Mouse (Mus musculus) right cerebral cortex, postnatal 25 days (tissue): ENCODE results near the gene Lrrc4c.

Experiments used
- DNase-seq: peaks from one replicate; pipeline ENCODE4 v3.0.0; 2022

The Lrrc4c gene

GRCm38 (mm10) chr2:96317387-96318299 lies at the start of gene Lrrc4c:
Lrrc4c (plus strand) TSS chr2:96318169.
- peak; percentile 58 for DNase-seq

- no peak for DNase-seq
These were observed 42.9 kb upstream of the Lrrc4c start for GRCm38 (mm10) chr2:96275061-96275460.

- no peak for DNase-seq
These were observed 35.0 kb upstream of the Lrrc4c start for GRCm38 (mm10) chr2:96282926-96283325.

DNA sequence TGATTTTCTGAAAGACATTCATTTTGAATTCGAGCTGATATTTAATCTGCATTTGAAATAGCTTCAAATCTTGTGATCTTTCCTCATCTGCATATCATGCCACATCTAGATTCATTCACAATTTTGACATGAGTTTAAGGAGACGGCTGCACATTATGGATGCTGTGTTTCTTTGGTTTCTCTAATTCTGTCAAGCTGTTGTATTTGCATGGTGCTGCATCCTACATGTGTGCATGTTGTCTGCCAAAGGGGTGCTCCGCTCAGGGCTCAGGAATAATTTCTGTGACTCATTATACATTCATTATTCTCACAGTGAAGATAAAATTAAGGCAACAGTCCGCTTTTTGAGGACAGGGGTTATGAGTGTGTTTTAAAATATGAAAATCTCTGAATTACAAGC lies 30.5 kb upstream of the Lrrc4c start:
- DNase-seq, result no peak

DNA sequence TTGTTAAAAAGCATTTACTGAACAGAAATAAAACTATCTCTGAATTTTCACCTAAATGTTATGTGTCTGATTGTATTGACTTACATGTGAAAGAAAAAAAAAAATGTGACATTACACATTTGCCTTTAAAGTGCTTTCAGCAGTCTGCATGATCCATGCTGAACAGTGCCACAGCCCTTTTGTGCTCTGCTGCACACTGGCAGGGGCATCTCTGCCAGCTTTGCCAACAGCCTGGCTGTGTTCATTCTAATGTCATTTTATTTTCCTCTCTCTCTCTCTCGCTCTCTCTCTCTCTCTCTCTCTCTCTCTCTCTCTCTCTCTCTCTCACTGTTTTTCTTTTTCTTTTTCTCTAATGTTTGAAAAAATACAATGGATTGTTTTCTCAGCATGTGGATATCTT lies 27.4 kb upstream of the Lrrc4c start:
- no peak for DNase-seq

- DNase-seq, result no peak
These were observed 2.9 kb upstream of the Lrrc4c start for GRCm38 (mm10) chr2:96315034-96315433.

DNA sequence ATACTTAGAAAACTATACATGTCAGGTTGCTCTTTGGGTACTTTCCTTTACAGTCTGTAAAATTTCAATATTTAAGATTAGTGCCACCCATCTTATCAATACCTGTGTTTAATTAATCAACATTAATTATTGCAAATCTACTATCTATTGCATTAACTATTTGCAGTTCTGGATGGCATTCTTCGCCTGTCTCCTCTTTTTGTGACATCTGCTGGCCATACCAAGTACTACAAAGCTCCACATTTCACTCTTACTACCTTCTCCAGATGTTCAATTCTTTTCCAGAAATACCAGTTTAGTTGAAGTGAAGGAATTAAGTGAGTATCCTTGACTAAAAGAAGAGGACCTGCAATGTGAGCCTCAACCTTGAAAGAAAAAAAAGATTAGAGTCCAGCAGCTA lies 1.4 kb upstream of the Lrrc4c start:
- no peak for DNase-seq

- DNase-seq, result no peak
These were observed 587 bp downstream of the Lrrc4c start for GRCm38 (mm10) chr2:96318556-96318955.

DNA sequence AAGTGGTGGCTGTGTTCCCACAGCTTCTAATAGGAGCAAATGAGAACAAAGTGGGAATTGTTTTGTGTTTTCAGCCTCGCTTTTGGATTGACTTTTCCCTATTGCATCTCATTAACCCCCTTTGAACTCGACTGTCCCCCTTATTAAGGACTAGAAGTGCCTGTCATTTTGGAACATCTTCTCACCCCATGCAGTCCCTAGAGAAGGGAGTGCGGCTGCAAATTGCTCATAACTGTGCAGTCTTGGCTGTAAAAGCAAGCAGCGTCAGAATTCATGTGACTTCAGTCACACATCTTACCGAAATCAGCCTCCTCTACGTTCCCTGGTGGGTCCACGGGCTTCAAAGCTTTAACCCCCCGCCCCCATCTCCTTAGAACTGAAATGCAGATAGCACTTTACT lies 1.2 kb downstream of the Lrrc4c start:
- DNase-seq, result peak; percentile 32

GRCm38 (mm10) chr2:96319649-96320048 lies 1.7 kb downstream of the Lrrc4c start:
- no peak for DNase-seq

GRCm38 (mm10) chr2:96334652-96335051 lies 16.7 kb downstream of the Lrrc4c start:
- DNase-seq, result no peak

DNA sequence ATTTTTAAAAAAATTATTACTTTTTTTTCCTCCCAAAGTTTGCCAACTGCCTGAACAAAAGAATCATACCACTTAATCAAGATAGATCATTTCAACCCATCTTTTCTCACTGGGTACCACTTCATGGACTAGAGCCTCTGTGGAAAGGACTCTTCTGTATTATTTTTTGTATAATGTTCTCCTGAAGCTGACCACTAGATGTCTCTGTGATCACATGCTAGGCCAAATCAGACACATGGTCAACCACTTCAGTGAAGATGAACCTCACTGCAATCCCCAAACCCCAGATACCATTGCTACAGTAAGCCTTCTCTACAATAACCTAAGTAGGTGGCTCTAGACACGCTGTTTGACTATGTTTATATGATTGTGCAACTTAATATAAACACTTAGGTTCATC lies 19.4 kb downstream of the Lrrc4c start:
- DNase-seq, result no peak

- DNase-seq, result no peak
These were observed 83.3 kb downstream of the Lrrc4c start for GRCm38 (mm10) chr2:96401186-96401811.

DNA sequence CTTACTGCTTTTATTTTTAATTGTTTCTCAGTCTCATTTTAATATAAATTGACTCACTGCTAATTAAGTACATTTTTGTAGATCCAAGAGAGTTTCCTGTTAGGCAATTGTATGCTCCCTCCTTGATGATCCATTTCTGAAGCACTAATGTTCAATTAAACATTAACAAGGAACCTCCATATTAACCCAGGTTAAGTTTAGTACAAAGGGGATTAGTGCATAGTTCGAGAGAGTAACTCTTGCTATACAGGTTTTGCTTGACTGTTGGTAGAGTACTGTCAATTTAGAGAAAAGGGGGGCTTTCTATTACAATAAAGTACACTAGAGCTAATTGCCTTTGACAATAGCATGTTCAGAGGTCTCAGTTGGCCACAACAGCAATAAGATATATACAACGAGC lies 84.5 kb downstream of the Lrrc4c start:
- DNase-seq, result no peak

DNA sequence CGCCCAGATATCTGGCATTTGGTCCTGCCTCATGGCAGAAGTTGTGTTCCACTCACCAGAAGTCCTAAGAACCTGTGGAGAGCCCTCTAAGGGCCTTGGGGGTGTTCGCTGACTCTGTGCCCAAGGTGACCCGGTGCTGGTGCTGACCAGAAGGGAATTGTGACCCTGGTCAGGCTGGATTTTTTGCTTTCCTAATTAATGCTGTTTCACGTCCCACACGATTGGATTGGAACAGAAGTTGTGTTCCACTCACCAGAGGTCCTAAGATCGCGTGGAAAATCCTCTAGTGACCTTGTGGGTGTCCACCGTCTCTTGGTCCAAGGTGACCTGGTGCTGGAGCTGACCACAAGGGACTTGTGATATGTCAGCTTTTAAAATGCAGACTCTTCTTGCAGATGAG lies 88.9 kb downstream of the Lrrc4c start:
- no peak for DNase-seq

GRCm38 (mm10) chr2:96411182-96411581 lies 93.2 kb downstream of the Lrrc4c start:
- no peak for DNase-seq

DNA sequence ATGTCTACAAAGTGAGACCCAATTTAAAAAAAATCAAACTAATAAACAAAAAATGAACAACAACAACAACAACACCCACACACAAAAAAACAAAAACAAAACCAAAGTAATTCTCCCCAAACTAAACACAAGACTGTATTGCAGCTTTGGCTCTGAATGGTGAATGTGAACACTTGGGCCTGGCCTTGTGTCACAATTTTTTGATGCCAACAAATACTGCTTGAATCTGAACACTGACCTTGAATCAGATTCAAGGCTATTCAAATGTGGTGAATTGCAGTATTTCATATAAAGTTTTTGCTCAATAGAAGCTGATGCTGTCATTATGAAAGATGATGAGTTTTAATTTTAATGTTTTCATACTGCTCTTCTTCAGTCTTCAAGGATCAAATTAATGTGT lies 143.6 kb downstream of the Lrrc4c start:
- DNase-seq, result no peak

- no peak for DNase-seq
These were observed 157.7 kb downstream of the Lrrc4c start for GRCm38 (mm10) chr2:96475674-96476073.

DNA sequence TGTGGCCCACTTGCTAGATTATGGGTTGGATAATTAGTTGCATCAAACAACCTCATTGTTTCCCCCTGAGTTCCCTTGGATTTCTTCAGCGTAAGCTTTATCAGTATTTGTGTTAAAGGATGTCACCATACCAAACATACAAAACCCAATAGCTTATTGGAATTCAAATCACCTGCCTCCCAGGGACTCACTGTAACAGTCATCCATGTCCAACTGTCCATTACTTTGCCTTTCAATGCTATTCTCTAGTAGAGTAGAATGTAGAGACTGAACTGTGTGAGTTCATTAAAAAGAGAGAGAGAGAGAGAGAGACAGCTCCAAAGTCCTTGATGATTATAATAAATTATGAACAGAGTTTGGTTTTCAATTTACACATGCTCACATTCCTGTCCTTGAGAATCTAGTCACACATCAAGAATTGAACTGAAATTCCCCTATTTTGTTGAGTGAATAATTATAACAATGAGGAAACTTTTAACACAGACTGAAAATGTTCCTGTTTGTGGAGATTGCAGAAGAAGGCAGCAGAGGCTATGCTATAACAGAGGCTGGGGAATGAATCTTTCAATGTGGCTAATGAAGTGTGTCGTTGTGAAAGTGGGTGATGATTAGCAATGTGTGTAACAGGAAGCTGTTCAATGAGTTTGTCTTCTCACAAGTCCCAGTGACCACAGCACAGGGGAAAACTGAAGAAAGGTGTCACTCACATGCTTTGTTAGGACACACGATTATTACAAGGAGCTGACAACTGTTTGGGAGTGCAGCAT lies 181.3 kb downstream of the Lrrc4c start:
- DNase-seq, result no peak

GRCm38 (mm10) chr2:96504140-96504539 lies 186.2 kb downstream of the Lrrc4c start:
- no peak for DNase-seq

DNA sequence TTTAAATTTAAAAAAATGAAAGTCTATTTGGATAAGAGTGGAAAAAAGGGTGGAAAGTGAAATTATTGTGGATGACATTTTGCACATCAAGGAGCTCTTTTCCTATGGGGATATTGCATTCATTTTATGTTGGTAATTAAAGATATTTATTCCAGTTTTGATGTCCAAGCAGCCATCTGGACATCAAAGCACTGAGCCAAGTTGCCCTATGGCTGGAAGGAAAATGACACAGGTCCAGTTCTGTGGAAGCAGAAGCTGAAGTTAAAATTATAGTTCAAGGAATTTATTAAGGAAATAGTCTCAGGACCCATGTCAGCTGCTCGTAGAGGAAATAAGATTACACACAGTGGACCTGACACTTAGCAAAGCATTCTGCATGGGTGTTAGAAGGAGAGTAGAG lies 187.7 kb downstream of the Lrrc4c start:
- DNase-seq, result no peak

DNA sequence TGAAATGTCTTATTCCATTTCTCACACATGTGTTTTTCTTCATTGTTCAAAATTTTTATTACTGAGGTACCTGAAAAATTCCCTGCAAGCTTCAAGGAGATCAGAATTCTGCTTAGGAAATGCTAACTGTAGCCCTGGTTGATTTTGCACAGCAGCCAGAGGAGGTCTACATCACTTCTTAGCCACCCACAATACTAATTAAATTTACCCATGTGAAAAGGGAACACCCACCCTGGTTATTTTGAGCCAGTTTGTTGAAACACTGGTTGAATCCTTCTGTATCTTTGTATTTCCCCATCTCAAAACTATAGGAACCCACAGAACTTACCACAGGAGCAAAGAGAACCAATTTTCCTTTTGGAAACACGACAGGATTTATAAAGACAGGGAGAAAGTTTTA lies 191.0 kb downstream of the Lrrc4c start:
- no peak for DNase-seq

- no peak for DNase-seq
These were observed 219.5 kb downstream of the Lrrc4c start for GRCm38 (mm10) chr2:96537469-96537868.

DNA sequence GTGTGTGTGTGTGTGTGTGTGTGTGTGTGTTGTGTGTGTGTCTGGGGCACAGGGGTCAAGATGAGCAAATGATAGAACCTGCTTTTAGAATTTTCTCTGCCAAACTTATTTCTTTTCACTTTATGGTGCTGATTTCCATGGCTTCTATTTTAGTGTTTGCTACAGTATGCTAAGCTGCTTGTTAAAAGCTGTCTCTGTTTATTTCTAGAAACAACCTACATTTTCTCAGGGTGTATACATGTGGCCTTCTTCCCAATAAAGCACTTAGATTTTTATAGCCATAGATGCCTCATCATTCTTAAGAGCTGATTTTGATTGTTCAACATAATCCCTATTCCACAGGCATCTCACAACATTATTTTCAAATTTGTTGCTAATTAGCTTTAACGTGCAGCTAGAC lies 229.2 kb downstream of the Lrrc4c start:
- DNase-seq, result no peak
